Mouse (Mus musculus) forebrain, embryonic 11.5 days (tissue): ENCODE measurements around the gene Gdi1. TPM values are rescaled to one million over a fixed set of nuclear protein-coding genes. Genes with fewer than 3 reads are reported as not detected.

ENCODE experiments used
- ATAC-seq: fragments of 200-750 bp; cut with Nextera tagmentation; replicated peaks from 2 replicates; pipeline ENCODE4 v1.8.0; 2017; ENCODE audit warnings: moderate TSS enrichment; ENCODE audit not compliant: low FRiP score
- DNase-seq: peaks from one replicate; pipeline ENCODE4 v3.0.0-alpha.2; 2017; ENCODE audit warnings: low spot score
- H3K27ac ChIP-seq: fragments of 300-500 bp; sonication (generic); 2 replicates; pipeline ENCODE4 v1.5.1; 2014; ENCODE audit warnings: low read depth, low read length
- H3K27me3 ChIP-seq: fragments of 300-500 bp; sonication (generic); 2 replicates; pipeline ENCODE4 v1.6.1; 2014; ENCODE audit warnings: mild to moderate bottlenecking, low read length, mixed read lengths; ENCODE audit not compliant: control insufficient read depth, insufficient read depth
- H3K36me3 ChIP-seq: fragments of 300-500 bp; sonication (generic); 2 replicates; pipeline ENCODE4 v1.6.1; 2014; ENCODE audit warnings: mild to moderate bottlenecking, low read length, moderate library complexity, mixed read lengths; ENCODE audit not compliant: control insufficient read depth, insufficient read depth
- H3K4me1 ChIP-seq: fragments of 300-500 bp; sonication (generic); replicated peaks from 2 replicates; pipeline ENCODE4 v1.6.1; 2014; ENCODE audit warnings: low read length, mixed read lengths; ENCODE audit not compliant: control insufficient read depth, insufficient read depth
- H3K4me2 ChIP-seq: fragments of 300-500 bp; sonication (generic); 2 replicates; pipeline ENCODE4 v1.6.1; 2014; ENCODE audit warnings: low read depth, mild to moderate bottlenecking, low read length, moderate library complexity, mixed read lengths; ENCODE audit not compliant: severe bottlenecking
- H3K4me3 ChIP-seq: fragments of 300-500 bp; sonication (generic); 2 replicates; pipeline ENCODE4 v1.5.1; 2014; ENCODE audit warnings: low read depth, low read length
- H3K9ac ChIP-seq: fragments of 300-500 bp; sonication (generic); 2 replicates; pipeline ENCODE4 v1.6.1; 2014; ENCODE audit warnings: low read length
- H3K9me3 ChIP-seq: fragments of 300-500 bp; sonication (generic); 2 replicates; pipeline ENCODE4 v1.6.1; 2016; ENCODE audit warnings: low read length, mixed read lengths; ENCODE audit not compliant: control insufficient read depth
- WGBS: fragments of 180-500 bp; shearing (Covaris S2); extraction: QIAGEN DNeasy Blood & Tissue Kit; methylation state at CpG from one replicate; pipeline ENCODE4 v1.1.7; 2014; 5-methylcytosine and 5-hydroxymethylcytosine counted together
- polyA plus RNA-seq: library from polyadenylated mRNA; unstranded; fragments of >200 nt; fragmentation: Nextera tagmentation; extraction: Ambion mirVana; gene quantifications from 2 replicates; pipeline ENCODE4 v1.2.1, GENCODE M21; 2014

Gdi1 gene
- 396 and 419 TPM in 2 replicates for polyA plus RNA-seq

- peak; percentile 83 for ATAC-seq
- H3K4me2 ChIP-seq, result peak within 1 kb of the TSS; percentile 59
- WGBS, result 16% methylated on average over 38 of the region's 41 CpGs
- H3K4me3 ChIP-seq, result peak within 1 kb of the TSS; percentile 56
- H3K4me1 ChIP-seq, result no peaks in the 10 kb centered on the region
- H3K9ac ChIP-seq, result peak within 1 kb of the TSS; percentile 72
- H3K27me3 ChIP-seq, result no peaks in the 10 kb centered on the region
- DNase-seq, result peak; percentile 87
- H3K9me3 ChIP-seq, result no peaks in the 10 kb centered on the region
- peak within 1 kb of the TSS; percentile 83 for H3K27ac ChIP-seq
- H3K36me3 ChIP-seq, result peaks cover 8% of the 10 kb centered on the region
Observed at GRCm38 (mm10) chrX:74304867-74305700, at the start of gene Gdi1. Gdi1 (plus strand) TSS chrX:74304998.

GRCm38 (mm10) chrX:74257746-74258145 lies 47.1 kb upstream of the Gdi1 start:
- Histone ChIP-seq H3K27me3 (no peaks in the 10 kb centered on the region), H3K4me3 (no peak overlapping the region), H3K27ac (no peak overlapping the region), H3K36me3 (no peaks in the 10 kb centered on the region; the same call in 1 of the 2 replicates), H3K4me2 (no peak overlapping the region), H3K4me1 (no peaks in the 10 kb centered on the region), H3K9me3 (no peaks in the 10 kb centered on the region), H3K9ac (no peak overlapping the region)
- ATAC-seq, result no peak
- DNase-seq, result no peak
- WGBS, result 98% methylated on average over 3 of the region's 3 CpGs

- no peak for DNase-seq
- H3K27ac ChIP-seq, result peak overlapping the region; percentile 95
- 26% methylated on average over 3 of the region's 3 CpGs for WGBS
Observed at GRCm38 (mm10) chrX:74269736-74270061, 35.1 kb upstream of the Gdi1 start.

GRCm38 (mm10) chrX:74270062-74270901 lies 34.5 kb upstream of the Gdi1 start, which contains the start of gene Rpl10:
Rpl10 (plus strand) TSS chrX:74270812.
- peak within 1 kb of the TSS; percentile 72 for H3K9ac ChIP-seq
- peak within 1 kb of the TSS; percentile 95 for H3K27ac ChIP-seq
- H3K4me1 ChIP-seq, result no peaks in the 10 kb centered on the region
- 19% methylated on average over 42 of the region's 42 CpGs for WGBS
- no peaks in the 10 kb centered on the region for H3K9me3 ChIP-seq
- ATAC-seq, result peak; percentile 95
- no peaks in the 10 kb centered on the region; the same call in 1 of the 2 replicates for H3K36me3 ChIP-seq
- H3K4me3 ChIP-seq, result peak within 1 kb of the TSS; percentile 42
- no peaks in the 10 kb centered on the region for H3K27me3 ChIP-seq
- H3K4me2 ChIP-seq, result peak within 1 kb of the TSS; percentile 58
- DNase-seq, result peak; percentile 93

More at GRCm38 (mm10) chrX:74269736-74270061, 35.1 kb upstream of the Gdi1 start:
- Histone ChIP-seq H3K9me3 (no peaks in the 10 kb centered on the region), H3K27me3 (no peaks in the 10 kb centered on the region), H3K4me3 (peak overlapping the region; percentile 42), H3K4me1 (no peaks in the 10 kb centered on the region), H3K36me3 (no peaks in the 10 kb centered on the region; the same call in 1 of the 2 replicates), H3K4me2 (peak overlapping the region; percentile 57), H3K9ac (peak overlapping the region; percentile 65)
- ATAC-seq, result peak; percentile 20

GRCm38 (mm10) chrX:74270902-74271551 lies 33.8 kb upstream of the Gdi1 start:
- Histone ChIP-seq H3K9me3 (no peaks in the 10 kb centered on the region), H3K4me3 (peak overlapping the region; percentile 42), H3K36me3 (no peaks in the 10 kb centered on the region; the same call in 1 of the 2 replicates), H3K9ac (peak overlapping the region; percentile 72), H3K27ac (0 out of 2 replicates have a peak overlapping the region, but pooled peaks have one; percentile 37), H3K27me3 (no peaks in the 10 kb centered on the region), H3K4me2 (peak overlapping the region; percentile 58), H3K4me1 (no peaks in the 10 kb centered on the region)
- no peak for ATAC-seq
- DNase-seq, result peak; percentile 67
- WGBS, result 14% methylated on average over 27 of the region's 27 CpGs

GRCm38 (mm10) chrX:74273422-74274322 lies 31.1 kb upstream of the Gdi1 start:
- Histone ChIP-seq H3K4me3 (no peak overlapping the region), H3K27me3 (no peaks in the 10 kb centered on the region), H3K9me3 (no peaks in the 10 kb centered on the region), H3K4me2 (no peak overlapping the region), H3K36me3 (no peaks in the 10 kb centered on the region; the same call in 1 of the 2 replicates), H3K4me1 (no peaks in the 10 kb centered on the region), H3K27ac (no peak overlapping the region), H3K9ac (peak overlapping the region; percentile 12; the same call in 1 of the 2 replicates)
- WGBS, result 33% methylated on average over 10 of the region's 10 CpGs
- DNase-seq (peak; percentile 51), ATAC-seq (no peak)

GRCm38 (mm10) chrX:74277916-74278315 lies 26.9 kb upstream of the Gdi1 start:
- Histone ChIP-seq H3K4me1 (no peaks in the 10 kb centered on the region), H3K9ac (no peak overlapping the region), H3K27me3 (no peaks in the 10 kb centered on the region), H3K9me3 (no peaks in the 10 kb centered on the region), H3K27ac (no peak overlapping the region), H3K4me2 (no peak overlapping the region), H3K36me3 (no peaks in the 10 kb centered on the region), H3K4me3 (no peak overlapping the region)
- no peak for ATAC-seq
- no peak for DNase-seq
- 73% methylated on average over 8 of the region's 8 CpGs for WGBS
